Mouse (Mus musculus) forebrain, embryonic 11.5 days (tissue): Measurements from ENCODE around the gene Rplp2. TPM values are rescaled to one million over a fixed set of nuclear protein-coding genes. Genes with fewer than 3 reads are reported as not detected.

Experiments used
- ATAC-seq: fragments of 200-750 bp; cut with Nextera tagmentation; replicated peaks from 2 replicates; pipeline ENCODE4 v1.8.0; 2017; ENCODE audit warnings: moderate TSS enrichment; ENCODE audit not compliant: low FRiP score
- DNase-seq: peaks from one replicate; pipeline ENCODE4 v3.0.0-alpha.2; 2017; ENCODE audit warnings: low spot score
- H3K27ac ChIP-seq: fragments of 300-500 bp; sonication (generic); 2 replicates; pipeline ENCODE4 v1.5.1; 2014; ENCODE audit warnings: low read depth, low read length
- H3K27me3 ChIP-seq: fragments of 300-500 bp; sonication (generic); 2 replicates; pipeline ENCODE4 v1.6.1; 2014; ENCODE audit warnings: mild to moderate bottlenecking, low read length, mixed read lengths; ENCODE audit not compliant: control insufficient read depth, insufficient read depth
- H3K36me3 ChIP-seq: fragments of 300-500 bp; sonication (generic); 2 replicates; pipeline ENCODE4 v1.6.1; 2014; ENCODE audit warnings: mild to moderate bottlenecking, low read length, moderate library complexity, mixed read lengths; ENCODE audit not compliant: control insufficient read depth, insufficient read depth
- H3K4me1 ChIP-seq: fragments of 300-500 bp; sonication (generic); replicated peaks from 2 replicates; pipeline ENCODE4 v1.6.1; 2014; ENCODE audit warnings: low read length, mixed read lengths; ENCODE audit not compliant: control insufficient read depth, insufficient read depth
- H3K4me2 ChIP-seq: fragments of 300-500 bp; sonication (generic); 2 replicates; pipeline ENCODE4 v1.6.1; 2014; ENCODE audit warnings: low read depth, mild to moderate bottlenecking, low read length, moderate library complexity, mixed read lengths; ENCODE audit not compliant: severe bottlenecking
- H3K4me3 ChIP-seq: fragments of 300-500 bp; sonication (generic); 2 replicates; pipeline ENCODE4 v1.5.1; 2014; ENCODE audit warnings: low read depth, low read length
- H3K9ac ChIP-seq: fragments of 300-500 bp; sonication (generic); 2 replicates; pipeline ENCODE4 v1.6.1; 2014; ENCODE audit warnings: low read length
- H3K9me3 ChIP-seq: fragments of 300-500 bp; sonication (generic); 2 replicates; pipeline ENCODE4 v1.6.1; 2016; ENCODE audit warnings: low read length, mixed read lengths; ENCODE audit not compliant: control insufficient read depth
- WGBS: fragments of 180-500 bp; shearing (Covaris S2); extraction: QIAGEN DNeasy Blood & Tissue Kit; methylation state at CpG from one replicate; pipeline ENCODE4 v1.1.7; 2014; 5-methylcytosine and 5-hydroxymethylcytosine counted together
- polyA plus RNA-seq: library from polyadenylated mRNA; unstranded; fragments of >200 nt; fragmentation: Nextera tagmentation; extraction: Ambion mirVana; gene quantifications from 2 replicates; pipeline ENCODE4 v1.2.1, GENCODE M21; 2014

The Rplp2 gene
- polyA plus RNA-seq, 1 experiment from 2014 or later = 968 TPM

GRCm38 (mm10) chr7:141495940-141496339 is 48.8 kb downstream of the Rplp2 start:
- Histone ChIP-seq H3K4me2 (no peak overlapping the region), H3K36me3 (no peaks in the 10 kb centered on the region)

GRCm38 (mm10) chr7:141497600-141497999 is 50.4 kb downstream of the Rplp2 start:
- H3K4me2 ChIP-seq = no peak overlapping the region
- H3K4me1 ChIP-seq = no peaks in the 10 kb centered on the region
- H3K9me3 ChIP-seq = no peaks in the 10 kb centered on the region
- no peaks in the 10 kb centered on the region for H3K36me3 ChIP-seq
- ATAC-seq (no peak), DNase-seq (no peak)
- no peak overlapping the region for H3K9ac ChIP-seq
- no peaks in the 10 kb centered on the region for H3K27me3 ChIP-seq
- H3K27ac ChIP-seq = no peak overlapping the region
- no peak overlapping the region for H3K4me3 ChIP-seq
- 92% methylated on average over 3 of the region's 3 CpGs for WGBS

More at GRCm38 (mm10) chr7:141495940-141496339, 48.8 kb downstream of the Rplp2 start:
- WGBS = 91% methylated on average over 4 of the region's 4 CpGs
- Histone ChIP-seq H3K4me1 (no peaks in the 10 kb centered on the region), H3K9ac (no peak overlapping the region), H3K9me3 (no peaks in the 10 kb centered on the region), H3K4me3 (no peak overlapping the region), H3K27me3 (no peaks in the 10 kb centered on the region), H3K27ac (no peak overlapping the region)
- no peak for DNase-seq
- no peak for ATAC-seq

Other genes with a start within 250 kb of the Rplp2 start
- gene Lmntd2, start 233.3 kb upstream of the Rplp2 start, polyA plus RNA-seq = 3.3 TPM in 2 replicates
- 47.4 and 49.3 TPM in 2 replicates for gene Rassf7, start 231.5 kb upstream of the Rplp2 start, polyA plus RNA-seq
- 99.6 and 102 TPM in 2 replicates for gene Phrf1, start 218.6 kb upstream of the Rplp2 start, polyA plus RNA-seq
- gene Irf7, start 180.9 kb upstream of the Rplp2 start, polyA plus RNA-seq = 0.57 and 1.2 TPM in 2 replicates
- not detected in 2 replicates for gene Cdhr5, start 170.6 kb upstream of the Rplp2 start, polyA plus RNA-seq
- 2.5 TPM in 2 replicates for gene Sct, start 168.2 kb upstream of the Rplp2 start, polyA plus RNA-seq
- gene Drd4, start 155.4 kb upstream of the Rplp2 start, polyA plus RNA-seq = 0.24 and 0.43 TPM in 2 replicates
- gene Deaf1, start 119.7 kb upstream of the Rplp2 start, polyA plus RNA-seq = 74.2 and 80.8 TPM in 2 replicates
- 33.2 and 33.5 TPM in 2 replicates for gene Tmem80, start 119.6 kb upstream of the Rplp2 start, polyA plus RNA-seq
- 2.5 and 3.3 TPM in 2 replicates for gene Eps8l2, start 108.5 kb upstream of the Rplp2 start, polyA plus RNA-seq
- gene Taldo1, start 55.2 kb upstream of the Rplp2 start, polyA plus RNA-seq = 384 and 400 TPM in 2 replicates
- 42.9 and 46.6 TPM in 2 replicates for gene Gatd1, start 33.2 kb upstream of the Rplp2 start, polyA plus RNA-seq
- 4.1 and 5.4 TPM in 2 replicates for gene Cend1, start 17.9 kb upstream of the Rplp2 start, polyA plus RNA-seq
- 43.2 and 46.0 TPM in 2 replicates for gene Slc25a22, start 9.5 kb upstream of the Rplp2 start, polyA plus RNA-seq
- 22.3 TPM in 2 replicates for gene Pidd1, start 3.3 kb upstream of the Rplp2 start, polyA plus RNA-seq
- gene Pnpla2, start 7.8 kb downstream of the Rplp2 start, polyA plus RNA-seq = 16.9 and 17.9 TPM in 2 replicates
- gene Cracr2b, start 13.7 kb downstream of the Rplp2 start, polyA plus RNA-seq = 3.6 and 5.9 TPM in 2 replicates
- 40.3 and 48.6 TPM in 2 replicates for gene Cd151, start 20.0 kb downstream of the Rplp2 start, polyA plus RNA-seq
- gene Polr2l, start 27.8 kb downstream of the Rplp2 start, polyA plus RNA-seq = 73.9 and 78.5 TPM in 2 replicates
- 29.7 and 34.0 TPM in 2 replicates for gene Tspan4, start 27.9 kb downstream of the Rplp2 start, polyA plus RNA-seq
- gene Chid1, start 92.5 kb downstream of the Rplp2 start, polyA plus RNA-seq = 22.9 and 26.5 TPM in 2 replicates
- 104 and 106 TPM in 2 replicates for gene Ap2a2, start 114.8 kb downstream of the Rplp2 start, polyA plus RNA-seq
- gene Muc6, start 207.9 kb downstream of the Rplp2 start, polyA plus RNA-seq = 0.19 and 0.23 TPM in 2 replicates
- 0.15 and 0.67 TPM in 2 replicates for gene Muc2, start 243.0 kb downstream of the Rplp2 start, polyA plus RNA-seq